In genomic region chr5:28461376-28461775, GRCm38 (mm10) we compare ENCODE assay signal across 26 mouse cellular contexts. TPM values are rescaled to one million over a fixed set of nuclear protein-coding genes. Genes with fewer than 3 reads are reported as not detected.
DNase-seq lines count a peak whose midpoint lies in the region; ATAC-seq and TF ChIP-seq lines count a peak whose summit lies in the region.
"Had no signal": no experiment of that assay in that cellular context is flagged by ENCODE, and none has a peak within 500 bp of the region (broad histone marks: within the 10 kb centered on the region; RNA-seq: fewer than 3 reads in every experiment).

No protein-coding gene starts in this region.

- no peaks in the 10 kb centered on the region for H3K9me3 ChIP-seq in hindbrain, embryonic 10.5 days
- H3K9me3 ChIP-seq in hindbrain, embryonic 16.5 days (ENCODE audit: control insufficient read depth, low read length), result no peaks in the 10 kb centered on the region
- H3K9me3 ChIP-seq in lung, embryonic 16.5 days (ENCODE audit: control insufficient read depth, low read length), result no peaks in the 10 kb centered on the region
- H3K9me3 ChIP-seq in neural tube, embryonic 15.5 days (replicated peaks), result no peaks in the 10 kb centered on the region
- H3K9me3 ChIP-seq in intestine, embryonic 16.5 days (ENCODE audit: control insufficient read depth, low read length), result no peaks in the 10 kb centered on the region
- H3K9me3 ChIP-seq: embryonic facial prominence, embryonic 15.5 days had no signal

- peak; percentile 11 for DNase-seq in hindbrain, embryonic 10.5 days (ENCODE audit: low spot score)
- DNase-seq in lung, postnatal 36 days, result no peak
- DNase-seq in neural tube, embryonic 10.5 days (ENCODE audit: extremely low spot score, low spot score), result peak; percentile 19
- no peak for DNase-seq in layer of hippocampus, adult 2 months (ENCODE audit: low spot score in 2 of 2)
- DNase-seq: adrenal gland, postnatal 14 days; cerebellum, adult 9-10 months; gastrocnemius, postnatal 10 days; kidney, adult 2 months; right cerebral cortex, adult 18-20 months; right cerebral cortex, postnatal 4 days had no signal

- no peak for ATAC-seq in hindbrain, embryonic 16.5 days
- ATAC-seq in lung, embryonic 16.5 days (ENCODE audit: low read depth), result no peak
- ATAC-seq in neural tube, embryonic 15.5 days (ENCODE audit: low FRiP score), result no peak
- ATAC-seq in intestine, embryonic 16.5 days, result no peak
- ATAC-seq: CD4-positive, CD25-positive, alpha-beta regulatory T cell, adult 4 months; forebrain, embryonic 16.5 days had no signal

- no peak for TF ChIP-seq CTCF in layer of hippocampus, adult 2 months (conservative IDR thresholded peaks at IDR 0.05)

- peaks cover 100% of the 10 kb centered on the region for H3K27me3 ChIP-seq in hindbrain, embryonic 10.5 days (ENCODE audit: insufficient read depth, poor library complexity, severe bottlenecking)
- peaks cover 79% of the 10 kb centered on the region for H3K27me3 ChIP-seq in hindbrain, embryonic 16.5 days (replicated peaks; ENCODE audit: control insufficient read depth, insufficient read depth, low read length)
- H3K27me3 ChIP-seq in lung, embryonic 16.5 days (ENCODE audit: control insufficient read depth, insufficient read depth, low read depth, low read length), result peaks cover 94% of the 10 kb centered on the region
- peaks cover 96% of the 10 kb centered on the region for H3K27me3 ChIP-seq in neural tube, embryonic 15.5 days (replicated peaks)
- peaks cover 81% of the 10 kb centered on the region for H3K27me3 ChIP-seq in intestine, embryonic 16.5 days (replicated peaks; ENCODE audit: control insufficient read depth, insufficient read depth, low read length)

- no peak overlapping the region for H3K9ac ChIP-seq in hindbrain, embryonic 16.5 days (ENCODE audit: low read depth, low read length)
- H3K9ac ChIP-seq in lung, embryonic 16.5 days (ENCODE audit: low read length), result peak overlapping the region; percentile 41
- no peak overlapping the region for H3K9ac ChIP-seq in neural tube, embryonic 15.5 days (replicated peaks)
- H3K9ac ChIP-seq in intestine, embryonic 16.5 days (ENCODE audit: low read depth, low read length), result no peak overlapping the region
- H3K9ac ChIP-seq: embryonic facial prominence, embryonic 15.5 days; hindbrain, embryonic 14.5 days; liver, embryonic 14.5 days had no signal

- H3K27ac ChIP-seq in hindbrain, embryonic 10.5 days, result peak overlapping the region; percentile 76
- H3K27ac ChIP-seq in hindbrain, embryonic 16.5 days (ENCODE audit: low read depth, low read length), result no peak overlapping the region
- peak overlapping the region; percentile 96 for H3K27ac ChIP-seq in lung, embryonic 16.5 days (ENCODE audit: low read length)
- no peak overlapping the region for H3K27ac ChIP-seq in neural tube, embryonic 15.5 days (replicated peaks)
- H3K27ac ChIP-seq in intestine, embryonic 16.5 days (ENCODE audit: low read length), result no peak overlapping the region
- no peak overlapping the region for H3K27ac ChIP-seq in layer of hippocampus, adult 2 months
- H3K27ac ChIP-seq: embryonic facial prominence, embryonic 15.5 days; hindbrain, embryonic 14.5 days; kidney, postnatal 0 days; left cerebral cortex, adult 2 months; liver, embryonic 14.5 days had no signal

- WGBS in hindbrain, embryonic 10.5 days, result 7% methylated on average over 11 of the region's 11 CpGs
- 11% methylated on average over 11 of the region's 11 CpGs for WGBS in hindbrain, embryonic 16.5 days
- 11% methylated on average over 11 of the region's 11 CpGs for WGBS in lung, embryonic 16.5 days
- 13% methylated on average over 11 of the region's 11 CpGs for WGBS in neural tube, embryonic 15.5 days
- 13% methylated on average over 11 of the region's 11 CpGs for WGBS in intestine, embryonic 16.5 days

- no peaks in the 10 kb centered on the region for H3K36me3 ChIP-seq in hindbrain, embryonic 10.5 days
- H3K36me3 ChIP-seq in hindbrain, embryonic 16.5 days (ENCODE audit: control insufficient read depth, insufficient read depth, low read length), result no peaks in the 10 kb centered on the region
- H3K36me3 ChIP-seq in lung, embryonic 16.5 days (ENCODE audit: control insufficient read depth, insufficient read depth, low read length), result no peaks in the 10 kb centered on the region
- no peaks in the 10 kb centered on the region for H3K36me3 ChIP-seq in neural tube, embryonic 15.5 days
- H3K36me3 ChIP-seq in intestine, embryonic 16.5 days (ENCODE audit: control insufficient read depth, insufficient read depth, low read length), result no peaks in the 10 kb centered on the region
- H3K36me3 ChIP-seq: embryonic facial prominence, embryonic 15.5 days had no signal

- H3K4me3 ChIP-seq in hindbrain, embryonic 10.5 days, result peak overlapping the region; percentile 51; the same call in 1 of the 2 replicates
- no peak overlapping the region for H3K4me3 ChIP-seq in hindbrain, embryonic 16.5 days (ENCODE audit: low read length)
- peak overlapping the region; percentile 63; the same call in 1 of the 2 replicates for H3K4me3 ChIP-seq in lung, embryonic 16.5 days (ENCODE audit: low read length)
- H3K4me3 ChIP-seq in neural tube, embryonic 15.5 days (replicated peaks), result no peak overlapping the region
- peak overlapping the region; percentile 57; the same call in 1 of the 2 replicates for H3K4me3 ChIP-seq in intestine, embryonic 16.5 days (ENCODE audit: low read length)
- H3K4me3 ChIP-seq in layer of hippocampus, adult 2 months, result no peak overlapping the region
- H3K4me3 ChIP-seq: embryonic facial prominence, embryonic 15.5 days; left cerebral cortex, adult 2 months; myocyte had no signal

- H3K4me2 ChIP-seq in hindbrain, embryonic 16.5 days (ENCODE audit: low read length), result no peak overlapping the region
- peak overlapping the region; percentile 65 for H3K4me2 ChIP-seq in lung, embryonic 16.5 days (ENCODE audit: low read depth, low read length)
- H3K4me2 ChIP-seq in neural tube, embryonic 15.5 days, result no peak overlapping the region
- H3K4me2 ChIP-seq in intestine, embryonic 16.5 days (ENCODE audit: low read depth, low read length), result peak overlapping the region; percentile 75
- H3K4me2 ChIP-seq: embryonic facial prominence, embryonic 15.5 days; heart, embryonic 11.5 days had no signal

- H3K4me1 ChIP-seq in hindbrain, embryonic 10.5 days (replicated peaks), result peaks cover 84% of the 10 kb centered on the region
- H3K4me1 ChIP-seq in hindbrain, embryonic 16.5 days (ENCODE audit: control insufficient read depth, insufficient read depth, low read depth, low read length), result peaks cover 43% of the 10 kb centered on the region
- peaks cover 13% of the 10 kb centered on the region for H3K4me1 ChIP-seq in lung, embryonic 16.5 days (replicated peaks; ENCODE audit: control insufficient read depth, insufficient read depth, low read length)
- H3K4me1 ChIP-seq in neural tube, embryonic 15.5 days, result peaks cover 71% of the 10 kb centered on the region
- peaks cover 11% of the 10 kb centered on the region; the same call in 1 of the 2 replicates for H3K4me1 ChIP-seq in intestine, embryonic 16.5 days (ENCODE audit: control insufficient read depth, insufficient read depth, low read length)

RNA-seq across cellular contexts. Expression of gene Shh, which starts 5.7 kb away (rescaled TPM):
- 2.8 TPM in 2 replicates for polyA plus RNA-seq in hindbrain, embryonic 10.5 days (2016; fragmentation: Nextera tagmentation; extraction: Ambion mirVana)
- polyA plus RNA-seq in hindbrain, embryonic 16.5 days (2015; fragmentation: Nextera tagmentation; extraction: Ambion mirVana), result 0.93 and 0.97 TPM in 2 replicates
- polyA plus RNA-seq in lung, embryonic 16.5 days (2015; fragmentation: Nextera tagmentation; extraction: Ambion mirVana), result 9.7 and 10.8 TPM in 2 replicates
- 1.5 and 2.7 TPM in 2 replicates for polyA plus RNA-seq in neural tube, embryonic 15.5 days (2015; fragmentation: Nextera tagmentation; extraction: Ambion mirVana)
- 2.8 TPM in 2 replicates for polyA plus RNA-seq in intestine, embryonic 16.5 days (2015; fragmentation: Nextera tagmentation; extraction: Ambion mirVana)
- total RNA-seq in layer of hippocampus, adult 2 months (2021), result 1 to 10 TPM; 1.1 to 1.4 TPM
- total RNA-seq: gastrocnemius, postnatal 10 days; granulocyte monocyte progenitor cell, adult 5-6 weeks; megakaryocyte-erythroid progenitor cell, adult 5-6 weeks had no signal
- polyA plus RNA-seq: CD4-positive, CD25-positive, alpha-beta regulatory T cell, adult 4 months; heart, postnatal 0 days; myocyte had no signal

Comparison
In these comparisons a context has a peak if more than half of its experiments do, and no peak if none do; other contexts are left out.
1. H3K27ac ChIP-seq: peak in hindbrain, embryonic 10.5 days (single experiment) and lung, embryonic 16.5 days (single experiment); none in hindbrain, embryonic 16.5 days (single experiment), neural tube, embryonic 15.5 days (single experiment), intestine, embryonic 16.5 days (single experiment) and layer of hippocampus, adult 2 months (single experiment).
2. H3K4me3 ChIP-seq: peak in hindbrain, embryonic 10.5 days (single experiment), lung, embryonic 16.5 days (single experiment) and intestine, embryonic 16.5 days (single experiment); none in hindbrain, embryonic 16.5 days (single experiment), neural tube, embryonic 15.5 days (single experiment) and layer of hippocampus, adult 2 months (single experiment).
3. DNase-seq: peak in hindbrain, embryonic 10.5 days (single experiment) and neural tube, embryonic 10.5 days (single experiment); none in lung, postnatal 36 days (single experiment) and layer of hippocampus, adult 2 months (0 of 2).
4. H3K4me2 ChIP-seq: peak in lung, embryonic 16.5 days (single experiment) and intestine, embryonic 16.5 days (single experiment); none in hindbrain, embryonic 16.5 days (single experiment) and neural tube, embryonic 15.5 days (single experiment).